Mouse (Mus musculus) ES-Bruce4 (cell line): ENCODE measurements around the gene Sptb.

Source experiments
- CTCF ChIP-seq: IDR thresholded peaks from one replicate; pipeline ENCODE4 v1.8.1; 2011; ENCODE audit warnings: low read depth, low read length
- EP300 ChIP-seq: IDR thresholded peaks from 2 replicates; pipeline ENCODE4 v1.6.1; 2011; ENCODE audit warnings: low read depth, low read length; ENCODE audit not compliant: insufficient read depth
- POLR2A ChIP-seq: IDR thresholded peaks from one replicate; pipeline ENCODE4 v1.8.1; 2011; ENCODE audit warnings: low read length; ENCODE audit not compliant: insufficient read depth

DNA sequence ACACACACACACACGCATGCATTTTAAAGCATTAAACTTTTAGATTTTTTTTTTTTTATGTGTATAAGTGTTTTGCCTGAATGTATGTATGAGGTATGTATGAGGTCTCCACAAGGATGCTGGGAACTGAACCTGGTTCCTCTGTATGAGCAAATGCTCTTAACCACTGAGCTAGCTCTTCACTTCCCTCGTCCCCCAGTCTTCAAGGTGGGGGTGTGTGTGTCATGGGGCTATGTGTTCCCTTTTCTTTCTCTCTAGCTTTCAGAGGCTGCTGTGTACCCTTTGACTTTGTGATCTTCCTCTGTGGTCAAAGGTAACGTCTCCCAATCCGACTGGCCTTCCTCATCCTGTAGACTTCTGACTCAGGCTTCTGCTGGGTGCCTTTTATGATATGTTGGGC lies 157.4 kb downstream of the Sptb start:
- TF ChIP-seq CTCF (no peak), POLR2A (no peak), EP300 (no peak)
